Mouse (Mus musculus) heart, adult 9 months (tissue): Measurements from ENCODE around the gene Taok3.
"Not testable (repeated sequence)": the region's sequence is repeated elsewhere in the genome, so short reads cannot be mapped to it uniquely, and the experiment has no call there.

Experiments used
- DNase-seq, 2 experiments: peaks; one replicate each; pipeline ENCODE4 v3.0.0; 2022; ENCODE audit warnings: low spot score in 2 of 2

Taok3 gene

GRCm38 (mm10) chr5:117293776-117294175 lies 173.8 kb downstream of the Taok3 start:
- DNase-seq: not testable (repeated sequence)

GRCm38 (mm10) chr5:117295011-117295410 lies 175.1 kb downstream of the Taok3 start:
- DNase-seq: no peak

DNA sequence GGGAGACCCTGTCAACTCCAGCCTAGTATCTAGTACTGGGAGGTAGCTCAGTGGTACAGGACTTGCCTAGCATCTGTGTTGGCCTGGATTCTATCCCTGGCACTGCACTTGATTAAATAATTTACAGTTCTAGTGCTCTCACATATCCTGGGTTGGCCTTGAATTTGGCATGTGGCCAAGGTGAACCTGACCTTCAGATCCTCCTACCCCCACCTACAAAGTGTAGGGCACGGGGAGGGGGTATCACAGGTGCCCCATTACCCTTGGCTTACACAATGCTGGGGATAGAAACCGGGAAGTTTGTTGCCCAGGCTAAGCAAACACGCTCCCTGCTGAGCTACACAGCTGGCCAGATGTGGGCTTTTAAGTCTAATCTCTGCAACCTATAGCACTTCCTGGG lies 183.0 kb downstream of the Taok3 start:
- DNase-seq: no peak

DNA sequence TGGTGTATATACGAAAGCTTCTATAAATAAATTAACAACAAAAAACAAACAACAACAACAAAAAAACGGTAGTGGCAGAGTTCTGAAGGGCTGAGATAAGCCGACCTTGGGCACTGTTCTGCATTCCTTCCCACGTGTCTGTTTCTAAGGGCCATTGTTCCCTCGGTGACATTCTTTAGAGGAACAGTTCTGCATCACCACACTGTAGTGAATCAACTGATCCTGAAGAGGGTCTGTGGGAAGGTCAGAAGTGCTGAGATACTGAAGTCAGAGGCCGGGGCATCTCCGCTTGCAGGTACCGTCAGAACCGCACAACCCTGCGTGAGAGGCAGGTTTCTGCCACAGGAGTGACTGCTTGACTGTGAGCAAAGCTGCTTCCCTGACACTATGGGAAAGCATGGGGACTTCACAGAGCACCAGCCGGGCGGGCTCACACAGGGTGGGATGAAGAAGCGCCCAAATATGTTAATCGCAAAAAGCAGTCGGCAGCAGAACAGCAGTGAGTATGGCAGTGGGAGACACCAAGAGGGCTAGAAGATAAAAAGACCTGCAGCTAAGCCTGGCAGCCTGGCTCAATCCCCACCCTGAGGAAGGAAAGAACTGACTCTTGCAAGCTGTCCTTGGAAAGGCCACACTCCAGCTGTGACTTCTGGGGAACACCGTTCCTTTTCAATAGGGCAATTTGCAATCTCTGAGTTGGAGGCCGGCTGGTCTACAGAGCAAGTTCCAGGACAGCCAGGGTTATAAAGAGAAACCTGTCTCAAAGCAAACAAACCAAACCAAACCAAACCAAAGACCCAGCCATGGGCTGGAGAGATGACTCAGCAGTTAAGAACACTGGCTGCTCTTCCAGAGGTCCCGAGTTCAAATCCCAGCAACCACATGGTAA lies 184.0 kb downstream of the Taok3 start:
- no peak for DNase-seq

DNA sequence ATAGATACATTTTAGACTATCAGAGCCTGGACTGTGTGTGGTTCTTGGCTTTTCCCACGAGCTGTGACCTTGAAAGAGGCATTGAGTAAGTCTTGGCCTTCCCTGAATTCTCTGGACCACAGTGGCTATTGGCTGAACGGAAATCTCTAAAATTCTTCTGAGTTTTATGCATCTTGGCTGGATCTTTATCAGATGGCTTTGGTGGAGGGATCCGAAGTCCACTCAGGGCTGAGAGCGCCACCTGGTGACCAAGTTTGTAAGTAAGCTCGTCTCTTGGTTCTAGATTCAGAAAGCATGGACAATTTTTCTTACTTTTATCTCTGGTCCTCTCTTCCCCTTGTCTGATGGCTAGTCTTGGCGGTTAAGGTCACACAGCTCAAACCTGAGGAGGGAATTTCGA lies 185.0 kb downstream of the Taok3 start:
- DNase-seq: peak; percentile 25 to 58

GRCm38 (mm10) chr5:117305754-117306153 lies 185.8 kb downstream of the Taok3 start:
- no peak for DNase-seq

DNA sequence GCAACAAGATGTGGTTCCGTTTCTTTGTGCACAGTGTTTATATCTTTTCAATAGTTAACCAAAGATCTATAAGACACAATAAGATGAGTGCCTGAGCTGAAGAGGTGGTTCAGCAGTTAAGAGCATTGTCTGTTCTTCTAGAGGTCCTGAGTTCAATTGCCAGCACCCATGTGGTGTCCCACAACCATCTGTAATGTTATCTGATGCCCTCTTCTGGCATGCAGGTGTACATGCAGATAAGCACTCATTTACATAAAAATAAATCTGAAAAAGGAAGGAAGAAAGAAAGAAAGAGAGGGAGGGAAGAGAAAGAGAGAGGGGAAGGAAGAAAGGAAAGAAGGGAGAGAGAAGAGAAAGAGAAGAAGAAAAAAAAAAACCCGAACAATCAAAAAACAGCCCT lies 186.9 kb downstream of the Taok3 start:
- DNase-seq: no peak

GRCm38 (mm10) chr5:117307699-117308098 lies 187.8 kb downstream of the Taok3 start:
- peak; percentile 63 to 64 for DNase-seq

- peak; percentile 43 to 57 for DNase-seq
These were observed 193.5 kb downstream of the Taok3 start for GRCm38 (mm10) chr5:117313420-117313819.

DNA sequence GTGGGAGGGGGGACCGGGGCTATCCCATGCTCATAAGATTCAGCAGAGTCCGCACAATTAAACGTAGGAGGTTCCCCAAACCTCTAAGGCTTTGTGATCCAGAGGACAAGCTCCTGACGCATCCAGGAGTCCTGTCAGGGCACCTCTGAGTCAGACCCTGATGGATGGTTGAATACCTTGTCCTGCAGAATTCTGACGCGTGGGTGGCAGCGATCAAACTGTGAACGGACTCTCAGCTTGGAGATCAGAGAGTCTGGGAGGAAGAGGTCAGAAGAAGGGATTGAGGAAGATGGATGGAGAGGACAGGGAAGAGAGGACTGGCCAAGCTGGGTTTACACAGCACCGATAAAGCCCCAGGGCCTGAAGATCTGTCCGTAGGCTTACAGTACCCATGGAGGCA lies 194.0 kb downstream of the Taok3 start:
- no peak for DNase-seq

DNA sequence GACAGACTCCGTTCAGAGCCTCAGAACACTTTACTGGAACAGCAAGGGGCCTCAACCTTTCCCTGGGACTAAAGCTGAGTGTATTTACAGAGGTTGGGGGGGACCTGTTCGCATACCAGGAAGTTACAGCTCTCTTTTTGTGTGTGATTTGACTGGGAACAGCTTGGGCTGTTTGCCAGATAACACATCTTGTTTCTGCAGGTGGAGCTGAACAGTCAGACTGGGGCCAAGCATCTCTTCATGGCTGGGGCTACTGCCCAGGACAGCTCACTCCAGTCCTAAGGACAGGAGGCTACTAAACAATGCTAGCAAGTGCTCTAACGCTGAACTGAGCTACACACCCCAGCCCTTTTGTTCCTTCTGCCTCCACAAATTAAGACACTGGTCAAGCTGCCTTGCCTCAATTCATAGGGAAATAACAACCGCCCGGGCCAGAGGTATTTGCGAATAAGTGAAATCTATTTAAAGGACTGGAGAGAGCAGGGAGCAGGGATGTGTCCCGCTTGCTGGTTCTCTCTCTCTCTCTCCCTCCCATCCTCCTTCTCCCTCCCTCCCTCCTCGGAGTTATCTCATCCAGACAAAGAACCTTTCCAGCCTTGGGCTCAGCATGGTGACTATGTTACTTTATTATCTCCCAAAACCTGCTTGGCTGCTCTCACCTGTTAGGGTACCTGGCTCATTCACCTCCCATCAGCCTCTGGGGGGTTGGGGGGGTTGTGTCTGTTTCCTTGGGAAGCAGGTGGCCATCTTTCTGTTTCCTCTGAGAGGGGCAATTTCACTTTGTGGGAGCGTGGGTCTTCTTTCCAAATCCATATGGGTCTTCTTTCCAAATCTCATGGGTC lies 194.9 kb downstream of the Taok3 start:
- DNase-seq: no peak

- DNase-seq: peak; percentile 76 to 80
These were observed 199.1 kb downstream of the Taok3 start, which contains the start of gene Vsig10 for GRCm38 (mm10) chr5:117318741-117319629. Gene Vsig10 (plus strand): TSS chr5:117319083.

DNA sequence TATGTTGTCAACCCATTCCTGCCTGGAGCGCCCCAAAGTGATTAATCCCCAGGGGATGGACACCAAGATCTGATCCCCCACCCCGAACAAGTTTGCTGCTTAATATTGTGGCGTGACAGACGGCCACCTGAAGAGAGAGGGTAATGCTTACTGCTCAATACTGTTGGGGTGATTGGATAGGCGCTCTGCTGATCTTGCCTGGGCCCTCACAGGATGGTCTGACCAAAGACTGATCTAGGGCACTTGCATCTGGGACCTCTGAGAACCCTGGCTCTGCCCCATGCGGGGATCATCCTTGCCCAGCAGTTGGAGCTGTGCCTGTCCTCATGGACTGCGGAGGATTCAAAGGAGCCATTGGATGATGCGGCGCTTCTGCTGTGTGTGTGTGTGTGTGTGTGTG lies 203.8 kb downstream of the Taok3 start:
- DNase-seq: no peak
